Mouse (Mus musculus): ENCODE measurements around the gene Ffar1. TPM values are rescaled to one million over a fixed set of nuclear protein-coding genes. Genes with fewer than 3 reads are reported as not detected.

Gene Ffar1
- polyA plus RNA-seq, 1 experiment from 2014 or later = not detected

- no peaks in the 10 kb centered on the region for H3K27me3 ChIP-seq (ENCODE audit: control insufficient read depth, insufficient read depth, low read depth, low read length)
- ATAC-seq (ENCODE audit: low read depth) = no peak
- no peak within 1 kb of the TSS for H3K27ac ChIP-seq (ENCODE audit: low read length)
- no peaks in the 10 kb centered on the region for H3K36me3 ChIP-seq (ENCODE audit: control insufficient read depth, insufficient read depth, low read length)
- no peaks in the 10 kb centered on the region for H3K9me3 ChIP-seq (ENCODE audit: control insufficient read depth, low read length)
- H3K9ac ChIP-seq (ENCODE audit: low read length) = no peak within 1 kb of the TSS
- 0 out of 2 replicates have a peak, but pooled peaks cover 2% of the 10 kb centered on the region for H3K4me1 ChIP-seq (replicated peaks; ENCODE audit: control insufficient read depth, insufficient read depth, low read length)
- H3K4me3 ChIP-seq (ENCODE audit: low read length) = no peak within 1 kb of the TSS
- whole genome bisulfite sequencing = 83% methylated on average over 18 of the region's 18 CpGs
- no peak within 1 kb of the TSS for H3K4me2 ChIP-seq (ENCODE audit: low read depth, low read length)
Measured at GRCm38 (mm10) chr7:30823675-30824074, 37.7 kb downstream of the Ffar1 start, which contains the start of gene Ffar2. Gene Ffar2 (minus strand): TSS chr7:30823775.

GRCm38 (mm10) chr7:30821532-30821931, 39.8 kb downstream of the Ffar1 start:
- Histone ChIP-seq H3K4me1 (replicated peaks; ENCODE audit: control insufficient read depth, insufficient read depth, low read length) (0 out of 2 replicates have a peak, but pooled peaks cover 2% of the 10 kb centered on the region), H3K9me3 (ENCODE audit: control insufficient read depth, low read length) (no peaks in the 10 kb centered on the region), H3K9ac (ENCODE audit: low read length) (no peak overlapping the region), H3K27ac (ENCODE audit: low read length) (no peak overlapping the region), H3K4me2 (ENCODE audit: low read depth, low read length) (no peak overlapping the region), H3K4me3 (ENCODE audit: low read length) (no peak overlapping the region), H3K27me3 (ENCODE audit: control insufficient read depth, insufficient read depth, low read depth, low read length) (no peaks in the 10 kb centered on the region), H3K36me3 (ENCODE audit: control insufficient read depth, insufficient read depth, low read length) (no peaks in the 10 kb centered on the region)
- no peak for ATAC-seq (ENCODE audit: low read depth)
- 55% methylated on average over 5 of the region's 5 CpGs for WGBS

DNA sequence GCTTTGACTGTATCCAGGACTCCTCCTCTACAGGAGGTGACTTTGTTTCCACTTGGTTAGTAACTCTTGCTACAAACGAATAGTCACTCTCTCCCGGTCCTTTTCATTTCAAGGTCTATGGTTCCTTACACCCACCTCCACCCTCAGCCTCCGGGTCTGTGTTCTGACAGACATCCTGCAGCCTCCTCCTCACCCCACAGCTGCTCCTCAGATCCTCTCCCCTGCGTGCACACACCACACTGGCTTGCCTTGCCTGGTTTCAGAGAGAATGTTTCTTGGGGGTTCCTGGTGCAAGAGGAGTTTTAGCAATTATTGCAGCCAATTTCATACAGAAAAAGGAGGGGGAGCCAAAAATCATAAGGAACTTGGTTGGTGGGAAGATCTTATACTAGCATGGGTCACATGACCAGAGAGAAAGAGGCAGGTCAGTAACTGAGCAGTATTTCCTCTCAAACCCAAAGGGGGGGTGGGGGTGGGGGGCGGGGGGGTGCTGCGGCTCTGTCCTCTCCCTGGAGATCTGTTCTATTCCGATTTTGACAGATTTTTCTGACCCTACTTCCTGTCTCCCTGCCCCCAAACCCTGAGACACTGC, 40.4 kb downstream of the Ffar1 start:
- Histone ChIP-seq H3K36me3 (ENCODE audit: control insufficient read depth, insufficient read depth, low read length) (no peaks in the 10 kb centered on the region), H3K9ac (ENCODE audit: low read length) (no peak overlapping the region), H3K4me3 (ENCODE audit: low read length) (no peak overlapping the region), H3K9me3 (ENCODE audit: control insufficient read depth, low read length) (no peaks in the 10 kb centered on the region), H3K4me1 (replicated peaks; ENCODE audit: control insufficient read depth, insufficient read depth, low read length) (0 out of 2 replicates have a peak, but pooled peaks cover 2% of the 10 kb centered on the region), H3K4me2 (ENCODE audit: low read depth, low read length) (no peak overlapping the region), H3K27me3 (ENCODE audit: control insufficient read depth, insufficient read depth, low read depth, low read length) (no peaks in the 10 kb centered on the region), H3K27ac (ENCODE audit: low read length) (no peak overlapping the region)
- WGBS = 50% methylated on average over 7 of the region's 7 CpGs
- no peak for ATAC-seq (ENCODE audit: low read depth)

GRCm38 (mm10) chr7:30820131-30820530, 41.2 kb downstream of the Ffar1 start:
- no peak overlapping the region for H3K27ac ChIP-seq (ENCODE audit: low read length)
- H3K4me1 ChIP-seq (replicated peaks; ENCODE audit: control insufficient read depth, insufficient read depth, low read length) = 0 out of 2 replicates have a peak, but pooled peaks cover 2% of the 10 kb centered on the region
- H3K36me3 ChIP-seq (ENCODE audit: control insufficient read depth, insufficient read depth, low read length) = no peaks in the 10 kb centered on the region
- no peak overlapping the region for H3K4me3 ChIP-seq (ENCODE audit: low read length)
- no peaks in the 10 kb centered on the region for H3K9me3 ChIP-seq (ENCODE audit: control insufficient read depth, low read length)
- no peak overlapping the region for H3K9ac ChIP-seq (ENCODE audit: low read length)
- ATAC-seq (ENCODE audit: low read depth) = peak; percentile 34; the same call in 1 of the 2 replicates
- WGBS = 40% methylated on average over 6 of the region's 6 CpGs
- H3K4me2 ChIP-seq (ENCODE audit: low read depth, low read length) = no peak overlapping the region
- no peaks in the 10 kb centered on the region for H3K27me3 ChIP-seq (ENCODE audit: control insufficient read depth, insufficient read depth, low read depth, low read length)

DNA sequence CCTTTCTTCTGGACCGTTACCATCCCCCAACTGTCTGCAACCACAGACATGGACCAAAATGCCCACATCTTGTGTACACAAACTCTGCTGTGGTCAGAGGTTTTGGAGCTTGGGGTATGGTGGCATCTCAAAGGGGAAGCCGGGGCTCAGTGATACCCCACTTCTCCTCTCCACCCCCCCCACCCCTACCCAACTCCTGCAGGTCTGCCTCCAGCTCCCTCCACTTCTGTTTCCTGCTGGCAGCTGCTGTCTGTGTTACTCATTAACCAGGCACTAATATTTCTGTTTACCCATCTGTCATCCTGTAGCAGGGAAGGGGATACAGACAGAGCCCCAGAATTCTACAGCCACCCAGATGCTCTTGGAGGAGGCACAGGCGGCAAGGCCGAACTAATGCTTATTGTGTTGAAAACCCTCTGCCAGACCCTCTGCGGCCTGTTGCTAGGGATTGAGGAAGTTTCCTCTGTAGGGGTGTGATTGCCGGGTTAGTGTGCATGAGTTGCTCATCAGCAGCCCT, 49.0 kb downstream of the Ffar1 start:
- Histone ChIP-seq H3K27me3 (ENCODE audit: control insufficient read depth, insufficient read depth, low read depth, low read length) (no peaks in the 10 kb centered on the region), H3K27ac (ENCODE audit: low read length) (no peak overlapping the region), H3K4me1 (replicated peaks; ENCODE audit: control insufficient read depth, insufficient read depth, low read length) (no peaks in the 10 kb centered on the region; the same call in 1 of the 2 replicates), H3K9me3 (ENCODE audit: control insufficient read depth, low read length) (no peaks in the 10 kb centered on the region), H3K4me3 (ENCODE audit: low read length) (no peak overlapping the region), H3K4me2 (ENCODE audit: low read depth, low read length) (no peak overlapping the region), H3K36me3 (ENCODE audit: control insufficient read depth, insufficient read depth, low read length) (no peaks in the 10 kb centered on the region), H3K9ac (ENCODE audit: low read length) (no peak overlapping the region)
- 0 out of 2 replicates have a peak, but pooled peaks have one; percentile 15 for ATAC-seq (ENCODE audit: low read depth)
- 61% methylated on average over 6 of the region's 6 CpGs for WGBS

GRCm38 (mm10) chr7:30811757-30812290, 49.5 kb downstream of the Ffar1 start:
- ATAC-seq (ENCODE audit: low read depth) = no peak
- Histone ChIP-seq H3K9me3 (ENCODE audit: control insufficient read depth, low read length) (no peaks in the 10 kb centered on the region), H3K4me2 (ENCODE audit: low read depth, low read length) (no peak overlapping the region), H3K27me3 (ENCODE audit: control insufficient read depth, insufficient read depth, low read depth, low read length) (no peaks in the 10 kb centered on the region), H3K36me3 (ENCODE audit: control insufficient read depth, insufficient read depth, low read length) (no peaks in the 10 kb centered on the region), H3K4me1 (replicated peaks; ENCODE audit: control insufficient read depth, insufficient read depth, low read length) (no peaks in the 10 kb centered on the region; the same call in 1 of the 2 replicates), H3K4me3 (ENCODE audit: low read length) (no peak overlapping the region), H3K9ac (ENCODE audit: low read length) (no peak overlapping the region), H3K27ac (ENCODE audit: low read length) (no peak overlapping the region)
- WGBS = 41% methylated on average over 9 of the region's 9 CpGs

DNA sequence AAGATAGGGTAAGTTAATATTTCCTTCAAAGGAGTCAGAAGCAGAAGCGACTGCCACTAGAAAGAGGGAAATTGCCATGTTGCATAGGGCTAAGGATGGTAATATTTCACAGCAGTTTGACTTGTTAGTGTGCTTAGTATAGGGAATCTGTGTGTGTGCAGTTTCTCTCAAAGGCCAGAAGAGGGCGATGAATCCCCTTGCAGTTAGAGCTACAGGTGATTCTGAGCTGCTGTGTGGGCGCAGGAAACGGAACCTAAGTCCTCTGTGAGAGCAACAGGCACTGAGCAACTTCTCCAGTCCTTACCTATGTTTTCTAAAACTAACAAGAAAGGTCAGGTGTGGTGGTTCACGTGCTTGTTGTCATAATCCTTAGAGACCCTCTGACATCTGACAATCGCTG, 51.0 kb downstream of the Ffar1 start:
- H3K4me3 ChIP-seq (ENCODE audit: low read length) = no peak overlapping the region
- no peak overlapping the region for H3K9ac ChIP-seq (ENCODE audit: low read length)
- no peak for ATAC-seq (ENCODE audit: low read depth)
- H3K27ac ChIP-seq (ENCODE audit: low read length) = no peak overlapping the region
- H3K36me3 ChIP-seq (ENCODE audit: control insufficient read depth, insufficient read depth, low read length) = no peaks in the 10 kb centered on the region
- H3K4me2 ChIP-seq (ENCODE audit: low read depth, low read length) = no peak overlapping the region
- WGBS = 58% methylated on average over 6 of the region's 6 CpGs
- H3K9me3 ChIP-seq (ENCODE audit: control insufficient read depth, low read length) = no peaks in the 10 kb centered on the region; the same call in 1 of the 2 replicates
- H3K4me1 ChIP-seq (replicated peaks; ENCODE audit: control insufficient read depth, insufficient read depth, low read length) = no peaks in the 10 kb centered on the region; the same call in 1 of the 2 replicates
- no peaks in the 10 kb centered on the region for H3K27me3 ChIP-seq (ENCODE audit: control insufficient read depth, insufficient read depth, low read depth, low read length)

Other genes starting within 250 kb of the Ffar1 start
- 1.8 and 1.9 TPM in 2 replicates for gene Upk1a, start 248.7 kb downstream of the Ffar1 start, polyA plus RNA-seq (2015; fragmentation: Nextera tagmentation; extraction: Ambion mirVana)
- 902 and 945 TPM in 2 replicates for gene Cox6b1, start 235.4 kb downstream of the Ffar1 start, polyA plus RNA-seq (2015; fragmentation: Nextera tagmentation; extraction: Ambion mirVana)
- gene Etv2, start 225.7 kb downstream of the Ffar1 start, polyA plus RNA-seq (2015; fragmentation: Nextera tagmentation; extraction: Ambion mirVana) = not detected in 2 replicates
- 106 and 110 TPM in 2 replicates for gene Rbm42, start 211.2 kb downstream of the Ffar1 start, polyA plus RNA-seq (2015; fragmentation: Nextera tagmentation; extraction: Ambion mirVana)
- gene Haus5, start 196.6 kb downstream of the Ffar1 start, polyA plus RNA-seq (2015; fragmentation: Nextera tagmentation; extraction: Ambion mirVana) = 49.6 and 58.2 TPM in 2 replicates
- not detected in 2 replicates for gene Pmis2, start 190.0 kb downstream of the Ffar1 start, polyA plus RNA-seq (2015; fragmentation: Nextera tagmentation; extraction: Ambion mirVana)
- gene 2200002J24Rik, start 162.6 kb downstream of the Ffar1 start, polyA plus RNA-seq (2015; fragmentation: Nextera tagmentation; extraction: Ambion mirVana) = 0.75 and 1.4 TPM in 2 replicates
- gene Atp4a, start 149.4 kb downstream of the Ffar1 start, polyA plus RNA-seq (2015; fragmentation: Nextera tagmentation; extraction: Ambion mirVana) = 0.10 and 0.26 TPM in 2 replicates
- gene Tmem147, start 132.0 kb downstream of the Ffar1 start, polyA plus RNA-seq (2015; fragmentation: Nextera tagmentation; extraction: Ambion mirVana) = 148 and 160 TPM in 2 replicates
- 0.45 and 0.58 TPM in 2 replicates for gene Gapdhs, start 117.9 kb downstream of the Ffar1 start, polyA plus RNA-seq (2015; fragmentation: Nextera tagmentation; extraction: Ambion mirVana)
- 1.5 and 2.6 TPM in 2 replicates for gene Sbsn, start 110.1 kb downstream of the Ffar1 start, polyA plus RNA-seq (2015; fragmentation: Nextera tagmentation; extraction: Ambion mirVana)
- gene Dmkn, start 97.8 kb downstream of the Ffar1 start, polyA plus RNA-seq (2015; fragmentation: Nextera tagmentation; extraction: Ambion mirVana) = 12.6 and 21.0 TPM in 2 replicates
- 3.7 and 18.1 TPM in 2 replicates for gene Krtdap, start 73.7 kb downstream of the Ffar1 start, polyA plus RNA-seq (2015; fragmentation: Nextera tagmentation; extraction: Ambion mirVana)
- 0.35 and 0.67 TPM in 2 replicates for gene Ffar2, start 37.8 kb downstream of the Ffar1 start, polyA plus RNA-seq (2015; fragmentation: Nextera tagmentation; extraction: Ambion mirVana)
- not detected in 2 replicates for gene Ffar3, start 5.4 kb downstream of the Ffar1 start, polyA plus RNA-seq (2015; fragmentation: Nextera tagmentation; extraction: Ambion mirVana)
- gene Cd22, start 18.8 kb upstream of the Ffar1 start, polyA plus RNA-seq (2015; fragmentation: Nextera tagmentation; extraction: Ambion mirVana) = 0.15 and 0.16 TPM in 2 replicates
- gene Mag, start 53.3 kb upstream of the Ffar1 start, polyA plus RNA-seq (2015; fragmentation: Nextera tagmentation; extraction: Ambion mirVana) = 0.23 and 0.28 TPM in 2 replicates
- gene Hamp2, start 63.1 kb upstream of the Ffar1 start, polyA plus RNA-seq (2015; fragmentation: Nextera tagmentation; extraction: Ambion mirVana) = not detected in 2 replicates
- not detected in 2 replicates for gene Hamp, start 82.5 kb upstream of the Ffar1 start, polyA plus RNA-seq (2015; fragmentation: Nextera tagmentation; extraction: Ambion mirVana)
- 20.5 and 22.3 TPM in 2 replicates for gene Usf2, start 95.2 kb upstream of the Ffar1 start, polyA plus RNA-seq (2015; fragmentation: Nextera tagmentation; extraction: Ambion mirVana)
- gene Lsr, start 111.9 kb upstream of the Ffar1 start, polyA plus RNA-seq (2015; fragmentation: Nextera tagmentation; extraction: Ambion mirVana) = 85.0 and 88.3 TPM in 2 replicates
- gene Fam187b, start 112.2 kb upstream of the Ffar1 start, polyA plus RNA-seq (2015; fragmentation: Nextera tagmentation; extraction: Ambion mirVana) = 6.5 and 7.5 TPM in 2 replicates
- 62.1 and 66.0 TPM in 2 replicates for gene Fxyd5, start 180.9 kb upstream of the Ffar1 start, polyA plus RNA-seq (2015; fragmentation: Nextera tagmentation; extraction: Ambion mirVana)
- 4.9 and 5.6 TPM in 2 replicates for gene Fxyd7, start 189.9 kb upstream of the Ffar1 start, polyA plus RNA-seq (2015; fragmentation: Nextera tagmentation; extraction: Ambion mirVana)
- gene Fxyd1, start 195.6 kb upstream of the Ffar1 start, polyA plus RNA-seq (2015; fragmentation: Nextera tagmentation; extraction: Ambion mirVana) = 105 and 119 TPM in 2 replicates
- gene Lgi4, start 197.8 kb upstream of the Ffar1 start, polyA plus RNA-seq (2015; fragmentation: Nextera tagmentation; extraction: Ambion mirVana) = 0.14 and 0.38 TPM in 2 replicates
- 76.9 and 84.8 TPM in 2 replicates for gene Fxyd3, start 215.1 kb upstream of the Ffar1 start, polyA plus RNA-seq (2015; fragmentation: Nextera tagmentation; extraction: Ambion mirVana)